Mouse (Mus musculus): ENCODE measurements at regions not wholly inside any gene's neighbourhood (a gene's known extent, or its start where the extent isn't known, plus 50 kb on each side); places are given as distances from the start of the nearest gene placed in this dataset.

DNA sequence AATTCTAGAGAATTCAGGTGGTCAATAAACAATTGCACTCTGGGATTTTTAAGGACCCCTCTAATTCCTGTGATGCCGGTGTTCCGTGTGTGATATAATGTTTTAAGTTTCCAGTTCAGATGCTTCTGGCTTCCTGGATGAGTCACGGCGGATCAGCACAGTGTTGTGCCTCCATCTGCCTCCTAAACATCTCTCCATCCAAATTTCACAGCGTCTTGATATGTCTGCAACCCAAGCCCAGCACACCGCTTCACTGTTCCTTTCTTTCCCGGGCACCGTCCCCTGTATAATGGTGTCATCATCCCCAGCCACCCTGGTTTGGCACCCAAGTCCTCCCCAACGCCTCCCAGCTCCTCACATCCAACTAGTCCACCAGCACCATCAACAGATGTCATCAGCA, 114.0 kb upstream of the 1700016C15Rik start:
- no peak for TF ChIP-seq CTCF (IDR thresholded peaks at IDR 0.05; ENCODE audit: control insufficient read depth, insufficient read depth, insufficient read length)
- TF ChIP-seq MYOD1 (IDR thresholded peaks at IDR 0.05; ENCODE audit: control insufficient read depth, insufficient read length, low read depth) = no peak
- no peak for TF ChIP-seq USF1 (IDR thresholded peaks at IDR 0.05; ENCODE audit: low read depth)
- TF ChIP-seq MAX (IDR thresholded peaks at IDR 0.05) = no peak
